Mouse (Mus musculus) c-Kit-positive CD71-positive TER-119-positive erythroid progenitor cells, embryonic 14.5 days (primary cell): ENCODE results near the gene Gsk3a.
"Not testable (repeated sequence)": the region's sequence is repeated elsewhere in the genome, so short reads cannot be mapped to it uniquely, and the experiment has no call there.

Experiments used
- DNase-seq: peaks from one replicate; pipeline ENCODE4 v3.0.0-alpha.2; 2013; ENCODE audit warnings: low spot score

Gene Gsk3a

DNA sequence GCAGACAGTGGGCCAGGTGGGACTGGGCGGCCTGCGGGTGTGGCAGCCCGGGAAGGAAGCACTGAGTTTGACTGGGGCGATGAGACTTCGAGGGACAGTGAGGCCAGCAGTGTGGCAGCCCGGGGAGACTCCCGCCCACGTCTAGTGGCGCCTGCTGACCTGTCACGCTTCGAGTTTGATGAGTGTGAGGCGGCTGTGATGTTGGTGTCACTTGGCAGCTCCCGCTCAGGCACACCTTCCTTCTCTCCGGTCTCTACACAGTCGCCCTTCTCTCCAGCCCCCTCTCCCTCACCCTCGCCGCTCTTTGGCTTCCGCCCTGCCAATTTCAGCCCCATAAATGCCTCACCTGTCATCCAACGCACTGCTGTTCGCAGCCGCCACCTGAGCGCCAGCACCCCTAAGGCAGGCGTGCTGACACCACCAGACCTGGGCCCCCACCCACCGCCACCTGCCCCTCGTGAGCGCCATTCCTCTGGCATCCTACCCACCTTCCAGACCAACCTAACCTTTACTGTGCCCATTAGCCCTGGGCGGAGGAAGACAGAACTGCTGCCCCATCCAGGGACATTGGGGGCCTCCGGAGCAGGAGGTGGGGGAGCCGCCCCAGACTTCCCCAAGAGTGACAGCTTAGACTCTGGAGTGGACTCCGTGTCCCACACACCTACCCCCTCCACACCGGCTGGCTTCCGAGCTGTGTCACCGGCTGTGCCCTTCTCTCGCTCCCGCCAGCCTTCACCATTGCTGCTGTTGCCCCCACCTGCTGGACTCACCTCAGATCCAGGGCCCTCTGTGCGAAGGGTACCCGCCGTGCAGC is 35.0 kb upstream of the Gsk3a start:
- DNase-seq, result no peak

DNA sequence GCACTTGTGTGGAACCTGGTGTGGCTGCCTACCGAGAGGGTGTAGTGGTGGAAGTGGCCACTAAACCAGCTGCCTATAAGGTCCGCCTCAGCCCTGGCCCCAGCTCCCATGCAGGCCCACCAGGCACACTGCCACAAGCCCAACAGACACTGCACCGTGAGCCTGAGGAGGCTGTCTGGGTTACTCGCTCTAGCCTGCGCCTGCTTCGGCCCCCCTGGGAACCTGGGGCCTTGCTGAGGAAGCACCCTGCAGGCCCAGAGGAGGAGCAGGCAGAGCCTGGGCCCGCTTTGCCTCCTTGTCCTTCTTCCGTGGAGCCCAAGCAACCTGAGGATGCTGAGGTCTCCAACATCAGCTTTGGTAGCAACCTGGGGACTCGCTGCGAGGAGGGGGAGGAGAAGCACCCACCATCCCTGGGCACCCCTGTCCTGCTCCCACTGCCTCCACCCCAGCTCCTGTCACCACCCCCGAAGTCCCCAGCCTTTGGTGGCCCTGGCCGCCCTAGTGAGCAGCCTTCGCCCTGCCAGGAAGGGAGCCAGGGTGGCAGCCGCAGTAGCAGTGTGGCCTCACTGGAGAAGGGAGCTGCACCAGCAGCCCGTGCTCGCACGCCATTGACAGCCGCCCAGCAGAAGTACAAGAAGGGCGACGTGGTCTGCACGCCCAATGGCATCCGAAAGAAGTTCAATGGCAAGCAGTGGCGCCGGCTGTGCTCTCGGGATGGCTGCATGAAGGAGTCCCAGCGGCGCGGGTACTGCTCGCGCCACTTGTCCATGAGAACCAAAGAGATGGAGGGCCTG is 34.2 kb upstream of the Gsk3a start:
- no peak for DNase-seq

DNA sequence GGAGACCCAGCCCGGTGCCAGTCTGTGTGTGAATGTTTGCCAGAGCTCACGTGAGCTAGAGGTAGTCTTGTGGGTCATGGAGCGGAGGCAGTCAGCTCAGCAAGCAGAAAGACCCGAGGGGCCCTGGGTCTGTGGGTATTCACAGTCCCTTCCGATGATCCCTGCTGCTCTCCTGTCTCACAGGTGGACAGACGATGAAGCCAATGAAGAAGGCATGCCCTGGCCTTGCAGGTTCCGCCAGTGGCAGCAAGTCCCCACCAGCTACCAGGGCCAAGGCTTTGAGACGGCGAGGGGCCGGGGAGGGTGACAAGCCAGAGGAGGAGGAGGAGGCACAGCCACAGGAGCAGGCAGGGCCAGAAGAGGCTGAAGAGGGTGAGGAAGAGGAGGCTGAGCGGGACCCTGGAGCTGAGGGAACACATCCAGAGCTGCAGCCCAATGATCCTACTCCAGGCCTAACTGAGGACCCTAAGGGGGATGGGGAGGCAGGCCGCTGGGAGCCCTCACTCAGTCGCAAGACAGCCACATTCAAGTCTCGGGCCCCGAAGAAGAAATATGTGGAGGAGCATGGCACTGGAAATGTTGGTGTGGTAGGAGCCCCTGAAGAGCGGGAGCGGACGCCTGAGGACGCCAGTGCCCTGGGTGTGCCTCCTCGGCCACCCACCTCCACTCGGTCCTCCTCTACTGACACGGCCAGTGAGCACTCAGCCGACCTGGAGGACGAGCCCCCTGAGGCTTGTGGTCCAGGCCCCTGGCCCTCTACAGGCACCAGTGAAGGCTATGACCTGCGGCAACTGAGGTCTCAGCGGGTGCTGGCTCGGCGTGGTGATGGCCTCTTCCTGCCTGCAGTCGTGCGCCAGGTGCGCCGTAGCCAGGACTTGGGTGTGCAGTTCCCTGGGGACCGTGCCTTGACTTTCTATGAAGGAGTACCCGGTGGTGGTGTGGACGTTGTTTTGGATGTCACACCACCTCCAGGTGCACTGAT is 33.3 kb upstream of the Gsk3a start:
- DNase-seq, result no peak

GRCm38 (mm10) chr7:25269545-25270271 is 32.1 kb upstream of the Gsk3a start:
- DNase-seq, result no peak

DNA sequence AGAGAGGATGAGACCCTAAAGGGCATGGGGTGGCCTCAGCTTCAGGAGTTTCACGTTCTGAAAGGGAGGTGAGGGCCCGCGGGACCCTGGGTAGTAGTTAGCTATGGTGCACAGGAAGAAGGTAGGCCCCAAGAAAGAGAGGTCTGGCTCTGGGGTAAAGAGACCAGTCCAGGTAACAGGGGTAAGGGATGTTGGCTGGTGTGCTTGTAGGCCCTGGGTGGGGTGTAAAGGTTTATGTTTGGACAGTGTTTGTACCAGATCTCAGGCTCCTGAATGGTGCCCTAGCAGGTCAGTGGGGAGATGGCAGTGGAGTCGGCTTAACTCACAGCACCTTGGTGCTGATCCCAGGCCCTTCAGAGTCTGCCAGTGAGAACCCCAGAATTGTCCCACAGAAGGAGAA is 31.4 kb upstream of the Gsk3a start:
- no peak for DNase-seq

- no peak for DNase-seq
Measured at GRCm38 (mm10) chr7:25268588-25268987, 30.9 kb upstream of the Gsk3a start.

GRCm38 (mm10) chr7:25267751-25268463 is 30.3 kb upstream of the Gsk3a start:
- DNase-seq, result peak; percentile 100

GRCm38 (mm10) chr7:25267301-25267750 is 29.7 kb upstream of the Gsk3a start, which contains the start of gene Cic:
Gene Cic (plus strand): TSS chr7:25267704.
- DNase-seq, result peak; percentile 98

DNA sequence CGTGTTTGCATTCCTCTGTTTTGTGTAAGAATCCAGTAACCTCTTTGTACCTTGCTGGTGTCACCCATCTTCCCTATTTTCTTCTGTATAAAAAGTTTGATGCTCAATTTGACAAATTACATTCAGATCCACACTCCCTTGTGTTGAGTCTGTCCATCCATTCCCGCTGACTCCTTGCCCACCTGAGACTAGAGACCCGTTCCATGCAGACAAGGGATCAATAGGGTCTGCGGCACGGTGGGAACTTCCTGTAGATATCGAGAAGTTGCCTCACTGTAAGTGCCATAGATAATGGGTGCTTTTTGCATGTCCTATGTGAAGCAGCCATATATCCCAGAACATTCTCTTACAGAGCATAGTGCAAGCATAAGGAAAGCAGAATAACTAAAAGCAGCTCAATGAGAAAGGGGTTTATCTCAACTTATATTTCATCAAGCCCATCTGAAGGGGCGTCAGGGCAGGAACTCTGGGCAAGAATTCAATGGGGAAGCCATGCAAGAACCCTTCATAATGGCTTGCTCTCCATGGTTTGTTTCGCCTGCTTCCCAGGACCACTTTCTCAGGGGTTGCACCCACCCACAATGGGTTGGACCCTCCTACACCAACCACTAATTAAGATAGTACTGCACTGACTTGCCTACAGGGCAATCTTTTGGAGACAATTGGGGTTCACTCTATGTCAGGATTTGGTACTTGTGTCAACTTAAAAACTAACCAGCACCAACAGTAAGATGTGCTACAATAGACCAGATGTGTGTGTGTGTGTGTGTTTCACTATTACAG is 28.7 kb upstream of the Gsk3a start:
- no peak for DNase-seq

- not testable (repeated sequence) for DNase-seq
Measured at GRCm38 (mm10) chr7:25265743-25266142, 28.1 kb upstream of the Gsk3a start.

DNA sequence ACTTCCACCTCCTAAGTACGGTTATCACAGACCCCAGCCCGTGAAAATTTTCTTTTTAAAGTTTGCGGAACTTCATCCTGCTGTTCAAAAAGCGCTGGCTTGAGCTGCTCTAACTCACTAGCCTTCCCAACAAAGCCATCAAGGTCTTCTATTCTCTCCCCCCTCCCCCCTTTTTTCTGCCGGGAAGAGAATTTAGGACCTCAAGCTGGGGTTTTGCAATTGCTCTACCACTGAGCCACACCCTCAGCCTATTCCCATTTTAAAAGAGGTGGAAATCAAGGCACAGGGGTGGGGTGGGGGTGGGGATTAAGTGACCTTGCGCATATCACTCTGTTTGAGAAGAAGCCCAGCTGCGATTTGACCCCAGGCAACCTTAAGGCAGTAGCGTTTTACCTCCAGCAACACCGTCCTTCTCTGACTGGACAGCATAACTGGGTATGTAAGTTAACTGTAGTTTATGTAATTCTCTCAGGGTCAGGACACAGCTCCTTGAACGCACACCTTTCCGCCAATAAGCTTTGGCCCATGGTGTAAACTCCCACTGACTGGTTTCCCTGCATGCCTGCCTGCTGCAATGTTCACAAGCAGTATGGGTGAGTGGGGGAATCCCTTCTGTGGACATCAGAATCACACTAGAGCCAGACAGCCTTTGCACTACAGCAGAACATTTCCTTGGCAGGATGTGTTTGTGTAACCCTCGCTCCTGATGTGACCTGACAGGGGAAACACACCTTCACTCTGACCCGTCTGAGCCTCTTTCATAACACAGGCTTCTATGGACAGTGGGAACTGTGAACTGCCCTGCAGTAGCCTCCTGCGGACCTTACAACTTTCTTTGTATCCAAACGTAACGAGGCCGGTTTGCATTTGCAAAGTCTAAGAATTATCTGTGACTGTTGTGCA is 26.6 kb upstream of the Gsk3a start:
- DNase-seq, result no peak

GRCm38 (mm10) chr7:25261896-25262295 is 24.2 kb upstream of the Gsk3a start:
- DNase-seq, result no peak

DNA sequence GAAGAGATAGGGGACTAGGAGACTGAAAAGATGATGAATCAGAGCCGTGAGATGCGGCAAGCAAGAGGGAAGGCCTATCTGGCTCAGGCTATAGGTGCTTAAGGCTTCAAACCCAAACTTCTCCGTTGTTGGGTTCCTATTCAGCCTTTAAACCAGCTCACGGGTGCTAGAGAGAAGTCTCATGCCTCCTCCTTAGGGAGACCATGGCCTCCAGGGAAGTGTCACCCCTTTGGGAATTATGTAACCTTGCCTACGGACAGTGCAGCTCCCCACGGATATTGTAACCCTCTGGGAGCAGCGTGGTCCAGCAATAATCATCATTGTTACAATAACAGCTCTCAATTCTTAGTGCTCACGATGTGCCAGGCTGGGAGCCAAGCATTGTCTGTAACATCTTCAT is 14.2 kb upstream of the Gsk3a start:
- no peak for DNase-seq

DNA sequence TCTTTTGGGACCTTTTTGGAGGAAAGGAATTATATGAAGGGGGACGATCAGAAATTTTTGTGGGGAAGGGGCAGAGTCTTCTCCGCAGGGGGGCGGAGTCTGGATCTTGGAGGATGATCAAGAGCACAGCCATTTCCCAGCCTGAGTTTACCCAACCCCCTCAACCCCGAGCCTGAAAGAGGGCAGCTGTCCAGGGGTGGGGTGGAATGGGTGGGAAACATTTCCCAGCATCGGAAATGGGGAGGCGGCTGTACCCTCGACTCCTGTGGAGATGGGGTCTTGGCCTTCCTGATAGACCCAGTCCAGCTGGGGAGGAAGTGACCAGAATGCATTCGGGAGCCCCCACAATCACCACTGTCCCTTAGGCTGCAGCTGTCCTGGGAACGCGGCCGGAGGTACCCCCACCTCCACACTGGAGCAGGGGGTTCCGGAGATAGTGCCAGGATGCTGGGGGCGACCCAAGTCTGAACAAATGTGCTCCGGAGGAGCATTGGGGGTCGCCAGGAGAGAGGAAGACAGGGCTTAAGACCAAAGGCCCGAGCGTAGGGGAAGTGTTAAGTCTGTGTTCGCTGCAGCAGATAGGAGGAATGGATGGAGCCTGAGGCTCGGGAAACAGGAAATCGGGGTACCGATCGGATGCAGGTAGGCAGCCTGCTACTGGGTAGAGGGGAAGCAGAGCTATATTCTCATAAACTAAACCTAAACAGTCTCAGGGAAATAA is 13.6 kb upstream of the Gsk3a start:
- no peak for DNase-seq

- peak; percentile 89 for DNase-seq
Measured at GRCm38 (mm10) chr7:25250141-25250972, 12.7 kb upstream of the Gsk3a start, which contains the start of gene Erf. Gene Erf (minus strand): TSS chr7:25250761.

- DNase-seq, result no peak
Measured at GRCm38 (mm10) chr7:25249314-25250140, 11.9 kb upstream of the Gsk3a start.
